Mouse (Mus musculus): ENCODE data around the gene Cdon.
A peak's percentile ranks its signal among the peaks of the same experiment; 100 is the strongest.

The Cdon gene

GRCm38 (mm10) chr9:35493733-35494092 lies 72.8 kb downstream of the Cdon start:
- DNase-seq (ENCODE audit: low spot score in 2 of 2): no peak

- DNase-seq (ENCODE audit: low spot score in 2 of 2): no peak
Measured at GRCm38 (mm10) chr9:35494937-35495336, 74.0 kb downstream of the Cdon start.

GRCm38 (mm10) chr9:35495471-35495870 lies 74.5 kb downstream of the Cdon start:
- DNase-seq (ENCODE audit: low spot score in 2 of 2): no peak

- DNase-seq (ENCODE audit: low spot score in 2 of 2): no peak
Measured at GRCm38 (mm10) chr9:35499946-35500345, 79.0 kb downstream of the Cdon start.

GRCm38 (mm10) chr9:35502361-35503000 lies 81.6 kb downstream of the Cdon start:
- DNase-seq (ENCODE audit: low spot score in 2 of 2): no peak

GRCm38 (mm10) chr9:35508234-35508633 lies 87.3 kb downstream of the Cdon start:
- DNase-seq (ENCODE audit: low spot score in 2 of 2): no peak

- DNase-seq (ENCODE audit: low spot score in 2 of 2): no peak
Measured at GRCm38 (mm10) chr9:35513900-35514299, 93.0 kb downstream of the Cdon start.

- DNase-seq (ENCODE audit: low spot score in 2 of 2): no peak
Measured at GRCm38 (mm10) chr9:35516182-35516581, 95.3 kb downstream of the Cdon start.

- no peak for DNase-seq (ENCODE audit: low spot score in 2 of 2)
Measured at GRCm38 (mm10) chr9:35516711-35517110, 95.8 kb downstream of the Cdon start.

- DNase-seq (ENCODE audit: low spot score in 2 of 2): no peak
Measured at GRCm38 (mm10) chr9:35518169-35518568, 97.2 kb downstream of the Cdon start, which contains the start of gene Gm1113. Gene Gm1113 (minus strand): TSS chr9:35518269.

GRCm38 (mm10) chr9:35520631-35521348 lies 99.9 kb downstream of the Cdon start:
- no peak for DNase-seq (ENCODE audit: low spot score in 2 of 2)

GRCm38 (mm10) chr9:35522241-35522640 lies 101.3 kb downstream of the Cdon start:
- no peak for DNase-seq (ENCODE audit: low spot score in 2 of 2)

GRCm38 (mm10) chr9:35522821-35523515 lies 102.0 kb downstream of the Cdon start:
- no peak for DNase-seq (ENCODE audit: low spot score in 2 of 2)

- no peak for DNase-seq (ENCODE audit: low spot score in 2 of 2)
Measured at GRCm38 (mm10) chr9:35523541-35523940, 102.6 kb downstream of the Cdon start.

- DNase-seq (ENCODE audit: low spot score in 2 of 2): peak; percentile 42 to 57
Measured at GRCm38 (mm10) chr9:35523941-35524411, 103.0 kb downstream of the Cdon start.

- DNase-seq (ENCODE audit: low spot score in 2 of 2): no peak
Measured at GRCm38 (mm10) chr9:35529141-35529540, 108.2 kb downstream of the Cdon start.

- DNase-seq (ENCODE audit: low spot score in 2 of 2): no peak
Measured at GRCm38 (mm10) chr9:35529796-35530195, 108.9 kb downstream of the Cdon start.

- DNase-seq (ENCODE audit: low spot score in 2 of 2): no peak
Measured at GRCm38 (mm10) chr9:35533266-35533665, 112.3 kb downstream of the Cdon start.

GRCm38 (mm10) chr9:35535110-35535509 lies 114.2 kb downstream of the Cdon start:
- peak; percentile 17 to 32 for DNase-seq (ENCODE audit: low spot score in 2 of 2)

GRCm38 (mm10) chr9:35535876-35536275 lies 114.9 kb downstream of the Cdon start:
- DNase-seq (ENCODE audit: low spot score in 2 of 2): no peak

- no peak for DNase-seq (ENCODE audit: low spot score in 2 of 2)
Measured at GRCm38 (mm10) chr9:35539001-35539750, 118.2 kb downstream of the Cdon start.

GRCm38 (mm10) chr9:35541024-35541423 lies 120.1 kb downstream of the Cdon start:
- no peak for DNase-seq (ENCODE audit: low spot score in 2 of 2)
